Mouse (Mus musculus) liver, embryonic 14.5 days (tissue): ENCODE measurements around the gene Supt20.

Experiments
- CTCF ChIP-seq: IDR thresholded peaks from 2 replicates; pipeline ENCODE4 v1.5.1; 2016; ENCODE audit warnings: antibody characterized with exemption, low read depth, control low read depth
- EP300 ChIP-seq: IDR thresholded peaks from 2 replicates; pipeline ENCODE4 v1.6.1; 2016; ENCODE audit warnings: antibody characterized with exemption, low read depth

DNA sequence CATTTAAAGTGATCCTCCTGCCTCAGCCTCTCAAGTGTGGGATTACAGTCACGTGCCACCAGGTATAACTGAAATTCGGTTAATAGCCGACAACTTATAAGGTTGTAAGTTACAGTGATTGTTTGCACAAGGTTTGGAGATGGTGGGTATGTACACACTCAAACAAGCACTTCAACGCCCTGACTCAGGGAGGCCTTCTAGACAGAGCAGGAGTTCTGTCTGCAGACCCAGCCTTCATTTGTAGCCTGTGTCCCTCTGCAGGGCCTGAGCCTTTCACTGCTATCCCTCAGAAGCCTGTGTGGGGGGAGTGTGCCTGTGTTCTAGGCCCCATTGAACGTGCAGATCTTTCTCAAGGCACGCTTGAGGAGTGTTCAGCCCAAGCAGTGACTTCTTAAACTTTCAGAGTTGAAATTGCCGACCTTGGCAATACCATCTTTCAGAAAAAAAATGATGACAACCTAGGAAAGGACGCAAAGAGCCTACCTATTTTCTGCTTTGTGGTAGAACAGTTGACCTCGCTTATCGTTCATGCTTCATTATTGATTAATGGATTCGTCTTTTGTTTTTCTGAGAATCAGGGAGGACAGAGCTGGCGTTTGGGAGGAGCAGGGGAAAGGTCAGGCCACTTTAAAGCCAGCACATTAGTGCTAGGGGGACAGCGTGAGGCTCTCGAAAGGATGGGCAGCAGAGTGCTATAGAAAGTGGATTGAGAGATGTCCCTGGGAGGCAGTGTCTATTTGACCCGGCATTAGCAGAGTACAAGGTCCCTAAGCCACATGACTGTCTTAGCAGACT is 67.9 kb downstream of the Supt20 start:
- TF ChIP-seq EP300, result no peak
- no peak for TF ChIP-seq CTCF
